Mouse (Mus musculus): ENCODE data around the gene Ssu2. TPM values are rescaled to one million over a fixed set of nuclear protein-coding genes. Genes with fewer than 3 reads are reported as not detected.

The Ssu2 gene
- polyA plus RNA-seq, 3 experiments from 2014 or later: not detected

- no peak for ATAC-seq
Measured at GRCm38 (mm10) chr6:112339016-112339415, 48.8 kb downstream of the Ssu2 start.

- ATAC-seq: no peak
Measured at GRCm38 (mm10) chr6:112337667-112338066, 50.2 kb downstream of the Ssu2 start.

- no peak for ATAC-seq
Measured at GRCm38 (mm10) chr6:112333930-112334329, 53.9 kb downstream of the Ssu2 start.

- ATAC-seq: no peak
Measured at GRCm38 (mm10) chr6:112331223-112331598, 56.6 kb downstream of the Ssu2 start.

GRCm38 (mm10) chr6:112330520-112331222, 57.2 kb downstream of the Ssu2 start:
- ATAC-seq: no peak

- ATAC-seq: no peak
Measured at GRCm38 (mm10) chr6:112327793-112328192, 60.0 kb downstream of the Ssu2 start.

- no peak for ATAC-seq
Measured at GRCm38 (mm10) chr6:112325213-112325612, 62.6 kb downstream of the Ssu2 start.

- no peak for ATAC-seq
Measured at GRCm38 (mm10) chr6:112322916-112323315, 64.9 kb downstream of the Ssu2 start.

- no peak for ATAC-seq
Measured at GRCm38 (mm10) chr6:112320679-112321078, 67.1 kb downstream of the Ssu2 start.

GRCm38 (mm10) chr6:112319449-112319848, 68.4 kb downstream of the Ssu2 start:
- no peak for ATAC-seq

- no peak for ATAC-seq
Measured at GRCm38 (mm10) chr6:112311385-112311784, 76.4 kb downstream of the Ssu2 start.

- ATAC-seq: no peak
Measured at GRCm38 (mm10) chr6:112309330-112309938, 78.4 kb downstream of the Ssu2 start.

Other genes with a start within 250 kb of the Ssu2 start
- gene Lmcd1, start 114.3 kb downstream of the Ssu2 start, polyA plus RNA-seq (2017; shearing (Covaris generic)): not detected
- gene Cav3, start 71.5 kb upstream of the Ssu2 start, polyA plus RNA-seq (2017; shearing (Covaris generic)): not detected
- not detected for gene Oxtr, start 101.9 kb upstream of the Ssu2 start, polyA plus RNA-seq (2017; shearing (Covaris generic))

Measured in inflammation-experienced regulatory T-cells, adult 6 months (primary cell).